In the genomic region with DNA sequence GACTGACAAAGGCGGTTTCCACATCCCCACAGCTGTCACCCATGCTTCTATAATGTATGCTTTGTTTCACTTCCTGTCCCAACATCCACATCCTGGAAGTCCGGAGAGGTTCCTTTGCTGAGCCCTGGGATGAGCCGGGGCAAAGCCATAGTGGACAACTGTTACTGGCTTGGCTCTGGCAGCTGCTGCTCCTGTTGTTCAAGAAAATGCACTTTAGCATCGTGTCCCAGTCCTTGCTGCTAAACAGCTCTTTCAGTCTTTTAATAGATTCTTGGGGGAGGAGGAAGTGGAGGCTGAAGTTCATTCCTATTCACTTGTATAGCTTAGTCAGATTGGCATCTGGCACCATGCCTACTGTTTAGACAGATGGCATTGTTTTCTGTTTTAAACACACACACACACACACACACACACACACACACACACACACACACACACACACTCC, we compare ENCODE assay signal across 9 mouse cellular contexts.
A peak's percentile ranks its signal among the peaks of the same experiment; 100 is the strongest.
DNase-seq lines count a peak whose midpoint lies in the region; ATAC-seq and TF ChIP-seq lines count a peak whose summit lies in the region.
"Had no signal": no experiment of that assay in that cellular context is flagged by ENCODE, and none has a peak within 500 bp of the region (broad histone marks: within the 10 kb centered on the region; RNA-seq: fewer than 3 reads in every experiment).

No protein-coding gene starts in this region.

- H3K9ac ChIP-seq in kidney, embryonic 16.5 days (replicated peaks; ENCODE audit: low read length): no peak overlapping the region
- H3K9ac ChIP-seq in kidney, embryonic 14.5 days (ENCODE audit: low read depth, low read length): no peak overlapping the region
- H3K9ac ChIP-seq in embryonic facial prominence, embryonic 15.5 days: no peak overlapping the region
- no peak overlapping the region for H3K9ac ChIP-seq in limb, embryonic 14.5 days (ENCODE audit: low read depth, low read length, severe bottlenecking)

- no peaks in the 10 kb centered on the region for H3K36me3 ChIP-seq in kidney, embryonic 16.5 days (ENCODE audit: insufficient read depth, low read length)
- no peaks in the 10 kb centered on the region for H3K36me3 ChIP-seq in kidney, embryonic 14.5 days (ENCODE audit: control insufficient read depth, insufficient read depth, low read length)
- no peaks in the 10 kb centered on the region for H3K36me3 ChIP-seq in embryonic facial prominence, embryonic 15.5 days
- H3K36me3 ChIP-seq in limb, embryonic 14.5 days (ENCODE audit: control insufficient read depth, insufficient read depth, low read length): no peaks in the 10 kb centered on the region

- 0 out of 2 replicates have a peak, but pooled peaks have one; percentile 31 for ATAC-seq in kidney, embryonic 16.5 days (ENCODE audit: low FRiP score, low TSS enrichment)
- no peak for ATAC-seq in kidney, embryonic 14.5 days (ENCODE audit: low FRiP score, low TSS enrichment)
- no peak for ATAC-seq in embryonic facial prominence, embryonic 15.5 days (ENCODE audit: insufficient number of reproducible peaks, low FRiP score, low TSS enrichment, low read depth)
- ATAC-seq in limb, embryonic 14.5 days (ENCODE audit: low FRiP score, low read depth): peak; percentile 75
- ATAC-seq: inflammation-experienced regulatory T-cells, adult 6 months had no signal

- WGBS in kidney, embryonic 16.5 days: 55% methylated on average over 4 of the region's 4 CpGs
- WGBS in kidney, embryonic 14.5 days: 65% methylated on average over 4 of the region's 4 CpGs
- WGBS in embryonic facial prominence, embryonic 15.5 days: 35% methylated on average over 4 of the region's 4 CpGs
- 57% methylated on average over 4 of the region's 4 CpGs for WGBS in limb, embryonic 14.5 days

- no peak overlapping the region for H3K27ac ChIP-seq in kidney, embryonic 16.5 days (ENCODE audit: low read length)
- no peak overlapping the region for H3K27ac ChIP-seq in kidney, embryonic 14.5 days (ENCODE audit: low read depth, low read length)
- H3K27ac ChIP-seq in embryonic facial prominence, embryonic 15.5 days (replicated peaks): peak overlapping the region; percentile 44; the same call in 1 of the 2 replicates
- H3K27ac ChIP-seq in limb, embryonic 14.5 days (replicated peaks; ENCODE audit: low read depth, low read length): no peak overlapping the region

- TF ChIP-seq POLR2A in limb, embryonic 14.5 days (IDR thresholded peaks at IDR 0.05; ENCODE audit: borderline replicate concordance, extremely low read depth, insufficient read depth, insufficient read length): no peak

- peaks cover 1% of the 10 kb centered on the region; the same call in 1 of the 2 replicates for H3K4me1 ChIP-seq in kidney, embryonic 16.5 days (ENCODE audit: insufficient read depth, low read length)
- no peaks in the 10 kb centered on the region for H3K4me1 ChIP-seq in kidney, embryonic 14.5 days (ENCODE audit: control insufficient read depth, insufficient read depth, low read length)
- H3K4me1 ChIP-seq in embryonic facial prominence, embryonic 15.5 days: peaks cover 10% of the 10 kb centered on the region; the same call in 1 of the 2 replicates
- H3K4me1 ChIP-seq in limb, embryonic 14.5 days (ENCODE audit: control insufficient read depth, insufficient read depth, low read length): peaks cover 2% of the 10 kb centered on the region

- no peaks in the 10 kb centered on the region for H3K27me3 ChIP-seq in kidney, embryonic 16.5 days (ENCODE audit: insufficient read depth, low read length)
- no peaks in the 10 kb centered on the region for H3K27me3 ChIP-seq in kidney, embryonic 14.5 days (ENCODE audit: control insufficient read depth, insufficient read depth, low read length)
- H3K27me3 ChIP-seq in embryonic facial prominence, embryonic 15.5 days: no peaks in the 10 kb centered on the region
- H3K27me3 ChIP-seq in limb, embryonic 14.5 days (ENCODE audit: control insufficient read depth, insufficient read depth, low read length): no peaks in the 10 kb centered on the region

- H3K4me3 ChIP-seq in kidney, embryonic 16.5 days (ENCODE audit: low read length): no peak overlapping the region
- no peak overlapping the region for H3K4me3 ChIP-seq in kidney, embryonic 14.5 days (ENCODE audit: low read length)
- no peak overlapping the region for H3K4me3 ChIP-seq in embryonic facial prominence, embryonic 15.5 days (replicated peaks)
- H3K4me3 ChIP-seq in limb, embryonic 14.5 days (replicated peaks; ENCODE audit: low read length): no peak overlapping the region

- DNase-seq in 3T3-L1 (ENCODE audit: low read depth, low spot score): peak; percentile 49
- DNase-seq in limb, embryonic 14.5 days (ENCODE audit: low spot score): peak; percentile 67
- DNase-seq in T-cell, adult 2 months (ENCODE audit: low spot score): no peak
- DNase-seq in urinary bladder, adult 18-20 months (ENCODE audit: low spot score in 2 of 2): no peak
- no peak for DNase-seq in heart, adult 8-10 months (ENCODE audit: low spot score)

- no peak overlapping the region for H3K4me2 ChIP-seq in kidney, embryonic 16.5 days (replicated peaks; ENCODE audit: low read depth, low read length)
- H3K4me2 ChIP-seq in kidney, embryonic 14.5 days (replicated peaks; ENCODE audit: low read depth, low read length): no peak overlapping the region
- H3K4me2 ChIP-seq in embryonic facial prominence, embryonic 15.5 days (replicated peaks): no peak overlapping the region
- no peak overlapping the region for H3K4me2 ChIP-seq in limb, embryonic 14.5 days (replicated peaks; ENCODE audit: low read depth, low read length, severe bottlenecking)

- H3K9me3 ChIP-seq in kidney, embryonic 16.5 days (ENCODE audit: low read length): no peaks in the 10 kb centered on the region
- no peaks in the 10 kb centered on the region for H3K9me3 ChIP-seq in kidney, embryonic 14.5 days (ENCODE audit: control insufficient read depth, low read length)
- no peaks in the 10 kb centered on the region for H3K9me3 ChIP-seq in embryonic facial prominence, embryonic 15.5 days (replicated peaks)
- no peaks in the 10 kb centered on the region for H3K9me3 ChIP-seq in limb, embryonic 14.5 days (ENCODE audit: control insufficient read depth, low read length)

Comparison
In these comparisons a context has a peak if more than half of its experiments do, and no peak if none do; other contexts are left out.
1. ATAC-seq: peak in kidney, embryonic 16.5 days (single experiment) and limb, embryonic 14.5 days (single experiment); none in kidney, embryonic 14.5 days (single experiment) and embryonic facial prominence, embryonic 15.5 days (single experiment).
2. DNase-seq: peak in 3T3-L1 (single experiment) and limb, embryonic 14.5 days (single experiment); none in T-cell, adult 2 months (single experiment), urinary bladder, adult 18-20 months (0 of 2) and heart, adult 8-10 months (single experiment).